Mouse (Mus musculus): ENCODE data around the gene Cep104.

The Cep104 gene

GRCm38 (mm10) chr4:154051401-154051800 lies 76.4 kb downstream of the Cep104 start:
- no peak for DNase-seq (ENCODE audit: low spot score)

GRCm38 (mm10) chr4:154053065-154053464 lies 78.1 kb downstream of the Cep104 start:
- DNase-seq (ENCODE audit: low spot score): no peak

- DNase-seq (ENCODE audit: low spot score): peak; percentile 78
These were observed 80.5 kb downstream of the Cep104 start for GRCm38 (mm10) chr4:154055482-154055881.

GRCm38 (mm10) chr4:154056046-154056445 lies 81.1 kb downstream of the Cep104 start:
- DNase-seq (ENCODE audit: low spot score): no peak

GRCm38 (mm10) chr4:154056661-154057060 lies 81.7 kb downstream of the Cep104 start:
- no peak for DNase-seq (ENCODE audit: low spot score)

- no peak for DNase-seq (ENCODE audit: low spot score)
These were observed 82.7 kb downstream of the Cep104 start for GRCm38 (mm10) chr4:154057696-154058095.

Measured in testis, postnatal 14 days (tissue).